Mouse (Mus musculus) bone marrow, adult 2 months (tissue): ENCODE results near the gene Arid4b. TPM values are rescaled to one million over a fixed set of nuclear protein-coding genes. Genes with fewer than 3 reads are reported as not detected.

ENCODE experiments used
- H3K27ac ChIP-seq: fragments of 200-500 bp; 2 replicates; pipeline ENCODE4 v1.5.1; 2012; ENCODE audit warnings: low read depth, mild to moderate bottlenecking, control low read depth, inconsistent platforms, low read length; ENCODE audit not compliant: control insufficient read depth, poor library complexity, insufficient read depth
- H3K4me1 ChIP-seq: fragments of 200-500 bp; 2 replicates; pipeline ENCODE4 v1.6.1; 2011; ENCODE audit warnings: low read length; ENCODE audit not compliant: control insufficient read depth, insufficient read depth
- H3K4me3 ChIP-seq: fragments of 200-500 bp; replicated peaks from 2 replicates; pipeline ENCODE3; 2011; ENCODE audit warnings: mild to moderate bottlenecking, low read depth, low read length, control low read depth; ENCODE audit not compliant: control insufficient read depth
- CTCF ChIP-seq: fragments of 200-500 bp; IDR thresholded peaks from 2 replicates; pipeline ENCODE4 v1.5.1; 2011; ENCODE audit warnings: low read length, control low read depth; ENCODE audit not compliant: control insufficient read depth, insufficient read depth
- POLR2A ChIP-seq: fragments of 200-500 bp; IDR thresholded peaks from 2 replicates; pipeline ENCODE4 v1.6.1; 2011; ENCODE audit warnings: low read depth, mild to moderate bottlenecking, control low read depth, low read length, borderline replicate concordance; ENCODE audit not compliant: control insufficient read depth
- WGBS: fragments of 180-500 bp; shearing (Covaris S2); methylation state at CpG from one replicate; pipeline ENCODE4 v1.1.7; 2018; 5-methylcytosine and 5-hydroxymethylcytosine counted together
- polyA plus RNA-seq: library from polyadenylated mRNA; stranded (reverse); fragments of >200 nt; gene quantifications from 2 replicates; pipeline ENCODE4 v1.2.4, GENCODE M21; 2011; ENCODE audit warnings: low replicate concordance; ENCODE audit not compliant: missing spikeins, insufficient read depth, insufficient read length

Arid4b gene
- polyA plus RNA-seq, 1 experiment = 31.0 TPM

GRCm38 (mm10) chr13:14065701-14066100 is 2.7 kb downstream of the Arid4b start:
- TF ChIP-seq CTCF = no peak
- TF ChIP-seq POLR2A = no peak
- Histone ChIP-seq H3K4me1 (no peaks in the 10 kb centered on the region; the same call in 1 of the 2 replicates), H3K4me3 (no peak overlapping the region), H3K27ac (no peak overlapping the region)
- WGBS = 88% methylated on average over 1 of the region's 1 CpGs

- Histone ChIP-seq H3K4me1 (no peaks in the 10 kb centered on the region; the same call in 1 of the 2 replicates), H3K27ac (no peak overlapping the region), H3K4me3 (no peak overlapping the region)
- TF ChIP-seq POLR2A (no peak), CTCF (no peak)
Observed at GRCm38 (mm10) chr13:14068035-14068434, 5.0 kb downstream of the Arid4b start.

GRCm38 (mm10) chr13:14069291-14069690 is 6.3 kb downstream of the Arid4b start:
- Histone ChIP-seq H3K4me3 (no peak overlapping the region), H3K4me1 (no peaks in the 10 kb centered on the region; the same call in 1 of the 2 replicates), H3K27ac (no peak overlapping the region)
- TF ChIP-seq POLR2A (no peak), CTCF (no peak)
- 68% methylated on average over 1 of the region's 1 CpGs for WGBS

- H3K27ac ChIP-seq = no peak overlapping the region
- no peak overlapping the region for H3K4me3 ChIP-seq
- 100% methylated on average over 1 of the region's 1 CpGs for WGBS
- no peaks in the 10 kb centered on the region for H3K4me1 ChIP-seq
- TF ChIP-seq POLR2A = no peak
- TF ChIP-seq CTCF = no peak
Observed at GRCm38 (mm10) chr13:14074371-14074770, 11.3 kb downstream of the Arid4b start.

GRCm38 (mm10) chr13:14075326-14075725 is 12.3 kb downstream of the Arid4b start:
- 67% methylated on average over 1 of the region's 1 CpGs for WGBS
- H3K4me1 ChIP-seq = no peaks in the 10 kb centered on the region
- TF ChIP-seq POLR2A (no peak), CTCF (no peak)
- H3K27ac ChIP-seq = no peak overlapping the region
- no peak overlapping the region for H3K4me3 ChIP-seq

GRCm38 (mm10) chr13:14088669-14089068 is 25.6 kb downstream of the Arid4b start:
- 82% methylated on average over 1 of the region's 1 CpGs for WGBS
- Histone ChIP-seq H3K27ac (no peak overlapping the region), H3K4me1 (no peaks in the 10 kb centered on the region), H3K4me3 (no peak overlapping the region)
- no peak for TF ChIP-seq POLR2A
- TF ChIP-seq CTCF = no peak

- no peak for TF ChIP-seq CTCF
- TF ChIP-seq POLR2A = no peak
- Histone ChIP-seq H3K4me1 (no peaks in the 10 kb centered on the region), H3K4me3 (no peak overlapping the region), H3K27ac (no peak overlapping the region)
- 69% methylated on average over 1 of the region's 1 CpGs for WGBS
Observed at GRCm38 (mm10) chr13:14103026-14103425, 40.0 kb downstream of the Arid4b start.

GRCm38 (mm10) chr13:14110154-14110873 is 47.3 kb downstream of the Arid4b start:
- 79% methylated on average over 2 of the region's 2 CpGs for WGBS
- TF ChIP-seq POLR2A = no peak
- TF ChIP-seq CTCF = no peak
- no peaks in the 10 kb centered on the region for H3K4me1 ChIP-seq
- no peak overlapping the region for H3K4me3 ChIP-seq
- H3K27ac ChIP-seq = no peak overlapping the region
